ENCODE assay signal across 15 mouse cellular contexts in the genomic region with DNA sequence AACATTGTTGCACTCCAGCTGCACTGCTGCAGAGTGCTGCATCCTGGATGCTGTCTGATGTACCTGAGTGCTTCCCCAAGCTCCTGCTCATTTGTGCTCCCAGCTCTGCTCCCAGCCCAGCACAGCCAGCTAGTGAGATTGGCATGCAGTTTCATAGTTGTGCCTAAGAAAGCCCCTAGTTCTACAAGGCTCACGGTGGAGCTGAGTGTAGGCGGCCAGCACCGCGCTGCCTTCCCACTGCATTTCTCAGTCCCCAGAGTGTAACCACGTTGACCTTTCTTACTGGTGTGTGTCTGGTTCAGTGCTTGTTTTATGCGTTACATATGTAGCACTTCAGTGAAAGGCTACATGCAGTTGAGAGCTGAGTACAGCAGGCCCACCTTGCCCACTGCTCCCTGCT. TPM values are rescaled to one million over a fixed set of nuclear protein-coding genes. Genes with fewer than 3 reads are reported as not detected.
A peak's percentile ranks its signal among the peaks of the same experiment; 100 is the strongest.
DNase-seq lines count a peak whose midpoint lies in the region; ATAC-seq lines count a peak whose summit lies in the region.
"Had no signal": no experiment of that assay in that cellular context is flagged by ENCODE, and none has a peak within 500 bp of the region (broad histone marks: within the 10 kb centered on the region; RNA-seq: fewer than 3 reads in every experiment).

No protein-coding gene starts in this region.

- no peak for ATAC-seq in hindbrain, embryonic 13.5 days (ENCODE audit: low FRiP score)
- ATAC-seq in hindbrain, embryonic 14.5 days (ENCODE audit: low FRiP score): no peak
- ATAC-seq in limb, embryonic 11.5 days (ENCODE audit: insufficient number of reproducible peaks, low FRiP score, low TSS enrichment, low read depth): no peak
- ATAC-seq: forebrain, embryonic 14.5 days; midbrain, embryonic 16.5 days had no signal

- no peak for DNase-seq in hindbrain, embryonic 14.5 days (ENCODE audit: low spot score)
- DNase-seq in CD4-positive, CD25-positive, alpha-beta regulatory T cell, adult 2 months (ENCODE audit: low read depth, low spot score): peak; percentile 58
- peak; percentile 49 for DNase-seq in brain, adult 2 months (ENCODE audit: low read depth, low spot score)
- DNase-seq in limb, embryonic 11.5 days (ENCODE audit: low spot score): no peak
- DNase-seq in heart, postnatal 25 days (ENCODE audit: low spot score): no peak
- DNase-seq in cerebellum, adult 18-20 months: no peak
- DNase-seq: gastrocnemius, postnatal 25 days; kidney, adult 11 months; lung, adult 2 months; right cerebral cortex, postnatal 14 days had no signal

- H3K4me1 ChIP-seq in hindbrain, embryonic 13.5 days (replicated peaks): peaks cover 9% of the 10 kb centered on the region; the same call in 1 of the 2 replicates
- no peaks in the 10 kb centered on the region for H3K4me1 ChIP-seq in hindbrain, embryonic 14.5 days (replicated peaks; ENCODE audit: control insufficient read depth, insufficient read depth, low read length)
- H3K4me1 ChIP-seq in limb, embryonic 11.5 days (ENCODE audit: control insufficient read depth, insufficient read depth, low read length): peaks cover 16% of the 10 kb centered on the region

- peaks cover 9% of the 10 kb centered on the region for H3K36me3 ChIP-seq in hindbrain, embryonic 13.5 days
- H3K36me3 ChIP-seq in hindbrain, embryonic 14.5 days (replicated peaks; ENCODE audit: control insufficient read depth, insufficient read depth): peaks cover 19% of the 10 kb centered on the region
- peaks cover 7% of the 10 kb centered on the region for H3K36me3 ChIP-seq in limb, embryonic 11.5 days (ENCODE audit: control insufficient read depth, insufficient read depth, low read length)

- H3K4me2 ChIP-seq in hindbrain, embryonic 13.5 days: no peak overlapping the region
- H3K4me2 ChIP-seq in hindbrain, embryonic 14.5 days (replicated peaks): no peak overlapping the region
- no peak overlapping the region for H3K4me2 ChIP-seq in limb, embryonic 11.5 days (ENCODE audit: low read depth, severe bottlenecking)
- H3K4me2 ChIP-seq: heart, embryonic 12.5 days; limb, embryonic 15.5 days had no signal

- intact Hi-C loops in heart, postnatal 25 days (cut with DNase I): no loop called here

- no peaks in the 10 kb centered on the region for H3K27me3 ChIP-seq in hindbrain, embryonic 13.5 days
- H3K27me3 ChIP-seq in hindbrain, embryonic 14.5 days (ENCODE audit: control insufficient read depth, insufficient read depth, low read length): no peaks in the 10 kb centered on the region
- no peaks in the 10 kb centered on the region for H3K27me3 ChIP-seq in limb, embryonic 11.5 days (ENCODE audit: control insufficient read depth, insufficient read depth, low read length)
- H3K27me3 ChIP-seq: heart, embryonic 12.5 days; limb, embryonic 15.5 days had no signal

- H3K9me3 ChIP-seq in hindbrain, embryonic 13.5 days: no peaks in the 10 kb centered on the region
- no peaks in the 10 kb centered on the region for H3K9me3 ChIP-seq in hindbrain, embryonic 14.5 days (ENCODE audit: control insufficient read depth, low read length)
- H3K9me3 ChIP-seq in limb, embryonic 11.5 days (ENCODE audit: control insufficient read depth, low read length): no peaks in the 10 kb centered on the region
- H3K9me3 ChIP-seq: heart, embryonic 12.5 days; limb, embryonic 15.5 days had no signal

- peak overlapping the region; percentile 14; the same call in 1 of the 2 replicates for H3K9ac ChIP-seq in hindbrain, embryonic 13.5 days
- no peak overlapping the region for H3K9ac ChIP-seq in hindbrain, embryonic 14.5 days
- H3K9ac ChIP-seq in limb, embryonic 11.5 days (ENCODE audit: low read length): peak overlapping the region; percentile 12; the same call in 1 of the 2 replicates
- H3K9ac ChIP-seq: heart, embryonic 12.5 days; limb, embryonic 15.5 days had no signal

- H3K27ac ChIP-seq in hindbrain, embryonic 13.5 days: no peak overlapping the region
- H3K27ac ChIP-seq in hindbrain, embryonic 14.5 days: no peak overlapping the region
- no peak overlapping the region; the same call in 1 of the 2 replicates for H3K27ac ChIP-seq in limb, embryonic 11.5 days (replicated peaks; ENCODE audit: low read depth, low read length)
- H3K27ac ChIP-seq: limb, embryonic 15.5 days had no signal

- H3K4me3 ChIP-seq in hindbrain, embryonic 13.5 days: no peak overlapping the region
- no peak overlapping the region for H3K4me3 ChIP-seq in hindbrain, embryonic 14.5 days (replicated peaks; ENCODE audit: low read length)
- H3K4me3 ChIP-seq in limb, embryonic 11.5 days (ENCODE audit: low read depth, low read length): no peak overlapping the region
- H3K4me3 ChIP-seq: heart, embryonic 12.5 days; limb, embryonic 15.5 days had no signal

- 71% methylated on average over 6 of the region's 6 CpGs for WGBS in hindbrain, embryonic 13.5 days
- 63% methylated on average over 6 of the region's 6 CpGs for WGBS in hindbrain, embryonic 14.5 days
- 57% methylated on average over 6 of the region's 6 CpGs for WGBS in limb, embryonic 11.5 days

RNA-seq across cellular contexts. Expression of gene Usp42, which starts 48.4 kb away (rescaled TPM):
- 28.6 and 29.3 TPM in 2 replicates for polyA plus RNA-seq in hindbrain, embryonic 13.5 days (2015; fragmentation: Nextera tagmentation; extraction: Ambion mirVana)
- polyA plus RNA-seq in hindbrain, embryonic 14.5 days (2014; fragmentation: Nextera tagmentation; extraction: Ambion mirVana): 29.1 and 30.0 TPM in 2 replicates
- 33.5 and 39.5 TPM in 2 replicates for polyA plus RNA-seq in limb, embryonic 11.5 days (2014; fragmentation: Nextera tagmentation; extraction: Ambion mirVana)
- 1 to 10 TPM; 6.7 to 7.3 TPM for total RNA-seq in heart, postnatal 25 days (2021)

Comparison
In these comparisons a context has a peak if more than half of its experiments do, and no peak if none do; other contexts are left out.
1. DNase-seq: peak in CD4-positive, CD25-positive, alpha-beta regulatory T cell, adult 2 months (single experiment) and brain, adult 2 months (single experiment); none in hindbrain, embryonic 14.5 days (single experiment), limb, embryonic 11.5 days (single experiment), heart, postnatal 25 days (single experiment) and cerebellum, adult 18-20 months (0 of 2).